Mouse (Mus musculus): Measurements from ENCODE around the gene Zcchc24.
A peak's percentile ranks its signal among the peaks of the same experiment; 100 is the strongest.
"Not testable (repeated sequence)": the region's sequence is repeated elsewhere in the genome, so short reads cannot be mapped to it uniquely, and the experiment has no call there.

Zcchc24 gene

GRCm38 (mm10) chr14:25768915-25769625 is at the start of gene Zcchc24:
Gene Zcchc24, minus strand, starts transcription at chr14:25769039.
- DNase-seq, result peak; percentile 90

GRCm38 (mm10) chr14:25816416-25816815 is 47.6 kb upstream of the Zcchc24 start:
- DNase-seq, result peak; percentile 45

GRCm38 (mm10) chr14:25814140-25814539 is 45.3 kb upstream of the Zcchc24 start:
- DNase-seq, result no peak

- DNase-seq, result not testable (repeated sequence)
Observed at GRCm38 (mm10) chr14:25811026-25811425, 42.2 kb upstream of the Zcchc24 start.

GRCm38 (mm10) chr14:25806561-25806960 is 37.7 kb upstream of the Zcchc24 start:
- no peak for DNase-seq

- no peak for DNase-seq
Observed at GRCm38 (mm10) chr14:25805871-25806270, 37.0 kb upstream of the Zcchc24 start.

GRCm38 (mm10) chr14:25803246-25803809 is 34.5 kb upstream of the Zcchc24 start:
- DNase-seq, result no peak

- no peak for DNase-seq
Observed at GRCm38 (mm10) chr14:25802511-25802910, 33.7 kb upstream of the Zcchc24 start.

GRCm38 (mm10) chr14:25800166-25800960 is 31.5 kb upstream of the Zcchc24 start:
- peak; percentile 76 for DNase-seq

GRCm38 (mm10) chr14:25796619-25797018 is 27.8 kb upstream of the Zcchc24 start:
- DNase-seq, result no peak

GRCm38 (mm10) chr14:25795561-25796174 is 26.8 kb upstream of the Zcchc24 start:
- DNase-seq, result peak; percentile 55

GRCm38 (mm10) chr14:25795067-25795466 is 26.2 kb upstream of the Zcchc24 start:
- DNase-seq, result no peak

GRCm38 (mm10) chr14:25794331-25794730 is 25.5 kb upstream of the Zcchc24 start:
- DNase-seq, result no peak

- DNase-seq, result peak; percentile 27
Observed at GRCm38 (mm10) chr14:25790768-25791302, 22.0 kb upstream of the Zcchc24 start.

- DNase-seq, result no peak
Observed at GRCm38 (mm10) chr14:25789946-25790345, 21.1 kb upstream of the Zcchc24 start.

GRCm38 (mm10) chr14:25789207-25789606 is 20.4 kb upstream of the Zcchc24 start:
- DNase-seq, result no peak

GRCm38 (mm10) chr14:25788201-25788600 is 19.4 kb upstream of the Zcchc24 start:
- no peak for DNase-seq

- no peak for DNase-seq
Observed at GRCm38 (mm10) chr14:25787387-25787910, 18.6 kb upstream of the Zcchc24 start.

GRCm38 (mm10) chr14:25786959-25787358 is 18.1 kb upstream of the Zcchc24 start:
- DNase-seq, result no peak

GRCm38 (mm10) chr14:25785210-25785609 is 16.4 kb upstream of the Zcchc24 start:
- no peak for DNase-seq

- no peak for DNase-seq
Observed at GRCm38 (mm10) chr14:25783220-25783619, 14.4 kb upstream of the Zcchc24 start.

GRCm38 (mm10) chr14:25780601-25781000 is 11.8 kb upstream of the Zcchc24 start:
- DNase-seq, result no peak

- DNase-seq, result no peak
Observed at GRCm38 (mm10) chr14:25776294-25776693, 7.5 kb upstream of the Zcchc24 start.

Measured in liver (tissue).